Mouse (Mus musculus): ENCODE measurements around the gene Kif16b.

GRCm38 (mm10) chr2:142712727-142713126 is 188.6 kb downstream of the Kif16b start:
- TF ChIP-seq MAX (IDR thresholded peaks at IDR 0.05; ENCODE audit: low read length) (no peak), NELFE (IDR thresholded peaks at IDR 0.05; ENCODE audit: low read depth, low read length) (no peak), ZNF384 (IDR thresholded peaks at IDR 0.05; ENCODE audit: low read depth, low read length) (no peak), CTCF (conservative IDR thresholded peaks at IDR 0.05 in 1 of 2, IDR thresholded peaks at IDR 0.05 in 1 of 2; ENCODE audit: low read depth in 2 of 2, low read length in 2 of 2) (no peak), EP300 (IDR thresholded peaks at IDR 0.05; ENCODE audit: low read length) (no peak), POLR2A (IDR thresholded peaks at IDR 0.05; ENCODE audit: low read depth, low read length) (no peak), HCFC1 (IDR thresholded peaks at IDR 0.05; ENCODE audit: low read depth, low read length) (no peak), USF1 (IDR thresholded peaks at IDR 0.05; ENCODE audit: low read depth, low read length) (no peak), RAD21 (IDR thresholded peaks at IDR 0.05; ENCODE audit: low read depth, low read length) (no peak)

Measured in CH12.LX (cell line).